17 mouse cellular contexts compared by ENCODE assay signal in genomic region chr3:136828451-136828850, GRCm38 (mm10).
"Had no signal": no experiment of that assay in that cellular context is flagged by ENCODE, and none has a peak within 500 bp of the region (broad histone marks: within the 10 kb centered on the region; RNA-seq: fewer than 3 reads in every experiment).

No protein-coding gene starts in this region.

- H3K9me3 ChIP-seq: limb, embryonic 12.5 days; liver, embryonic 13.5 days; lung, embryonic 15.5 days; megakaryocyte, embryonic 14.5 days; midbrain, embryonic 12.5 days; stomach, embryonic 15.5 days had no signal

- DNase-seq: kidney, adult 11 months; kidney, adult 9 months; kidney, postnatal 10 days; kidney, postnatal 4 days; liver; liver, embryonic 13.5 days; liver, postnatal 0 days; lung, postnatal 14 days; right cerebral cortex, postnatal 14 days; thymus, adult 2 months; thymus, postnatal 25 days had no signal

- H3K9ac ChIP-seq: limb, embryonic 12.5 days; liver, embryonic 13.5 days; liver, postnatal 0 days; lung, embryonic 15.5 days; midbrain, embryonic 12.5 days; stomach, embryonic 15.5 days had no signal

- ATAC-seq: liver, postnatal 0 days had no signal

- H3K4me3 ChIP-seq: limb, embryonic 12.5 days; liver, embryonic 13.5 days; lung, embryonic 15.5 days; megakaryocyte, embryonic 14.5 days; midbrain, embryonic 12.5 days; stomach, embryonic 15.5 days had no signal

- H3K27ac ChIP-seq: limb, embryonic 12.5 days; liver, embryonic 13.5 days; lung, embryonic 15.5 days; macrophage; midbrain, embryonic 12.5 days; stomach, embryonic 15.5 days had no signal

- H3K36me3 ChIP-seq: liver, embryonic 13.5 days; lung, embryonic 15.5 days; midbrain, embryonic 12.5 days; stomach, embryonic 15.5 days had no signal

- H3K4me2 ChIP-seq: limb, embryonic 12.5 days; liver, embryonic 13.5 days; lung, embryonic 15.5 days; midbrain, embryonic 12.5 days; stomach, embryonic 15.5 days had no signal

- H3K27me3 ChIP-seq: limb, embryonic 12.5 days; liver, embryonic 13.5 days; lung, embryonic 15.5 days; megakaryocyte, embryonic 14.5 days; midbrain, embryonic 12.5 days; stomach, embryonic 15.5 days had no signal
